Mouse (Mus musculus): ENCODE measurements around the gene Styxl1. TPM values are rescaled to one million over a fixed set of nuclear protein-coding genes. Genes with fewer than 3 reads are reported as not detected.
A peak's percentile ranks its signal among the peaks of the same experiment; 100 is the strongest.

Styxl1 gene
- total RNA-seq, 2 experiments from 2014 or later = not detected

GRCm38 (mm10) chr5:135744742-135745141, 33.4 kb downstream of the Styxl1 start:
- TF ChIP-seq CTCF (conservative IDR thresholded peaks at IDR 0.05) = no peak
- Histone ChIP-seq H3K4me3 (peak overlapping the region; percentile 82), H3K27ac (peak overlapping the region; percentile 76)
- DNase-seq (ENCODE audit: low spot score in 2 of 2) = no peak

GRCm38 (mm10) chr5:135743741-135744609, 34.2 kb downstream of the Styxl1 start, which contains the start of gene Tmem120a:
Gene Tmem120a, minus strand, starts transcription at chr5:135744448.
- Histone ChIP-seq H3K4me3 (peak within 1 kb of the TSS; percentile 82), H3K27ac (peak within 1 kb of the TSS; percentile 76)
- TF ChIP-seq CTCF (conservative IDR thresholded peaks at IDR 0.05) = no peak
- DNase-seq (ENCODE audit: low spot score in 2 of 2) = peak; percentile 93 to 94

GRCm38 (mm10) chr5:135742941-135743740, 35.0 kb downstream of the Styxl1 start:
- H3K4me3 ChIP-seq = peak overlapping the region; percentile 82
- peak overlapping the region; percentile 76; the same call in 1 of the 2 replicates for H3K27ac ChIP-seq
- no peak for DNase-seq (ENCODE audit: low spot score in 2 of 2)
- TF ChIP-seq CTCF (conservative IDR thresholded peaks at IDR 0.05) = no peak

DNA sequence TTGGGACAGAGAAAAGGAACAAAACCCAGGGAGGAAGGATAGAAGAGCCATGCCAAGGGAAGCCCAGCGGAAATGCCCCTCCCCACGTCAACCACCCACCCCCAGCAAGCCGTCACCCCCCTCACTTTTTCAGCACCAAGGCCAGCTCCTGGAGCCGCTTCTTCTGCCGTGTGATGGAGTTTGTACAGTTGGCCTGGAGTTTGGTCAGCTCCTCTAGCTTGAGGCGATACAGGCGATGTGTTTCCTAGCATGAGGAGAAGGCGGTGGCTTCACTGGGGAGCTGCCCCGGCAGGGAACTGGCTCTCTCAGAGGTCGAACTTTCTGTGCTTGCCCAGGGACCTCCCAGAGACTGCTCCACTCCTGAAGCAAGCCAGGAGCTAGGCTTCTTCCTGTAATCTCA, 36.0 kb downstream of the Styxl1 start:
- Histone ChIP-seq H3K27ac (no peak overlapping the region), H3K4me3 (no peak overlapping the region)
- no peak for TF ChIP-seq CTCF (conservative IDR thresholded peaks at IDR 0.05)
- DNase-seq (ENCODE audit: low spot score in 2 of 2) = no peak

DNA sequence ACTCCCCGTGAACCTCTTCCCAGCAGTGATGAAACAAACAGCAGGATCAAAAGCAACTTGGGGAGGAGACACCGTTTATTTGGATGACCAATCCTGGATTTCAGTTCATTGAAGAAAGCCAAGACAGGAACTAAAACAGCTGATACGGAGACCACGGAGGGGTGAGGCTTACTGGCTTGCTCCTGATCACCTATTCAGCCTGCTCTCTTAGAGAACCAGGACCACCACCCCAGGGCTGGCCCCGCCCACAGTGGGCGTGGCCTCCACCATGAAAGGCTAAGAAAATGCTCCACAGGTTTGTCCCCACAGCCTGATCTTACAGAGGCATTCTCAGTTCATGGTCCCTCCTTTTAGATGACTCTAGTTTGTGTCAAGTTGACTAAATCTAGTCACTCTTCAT, 39.9 kb downstream of the Styxl1 start:
- no peak overlapping the region for H3K27ac ChIP-seq
- no peak for TF ChIP-seq CTCF (conservative IDR thresholded peaks at IDR 0.05)
- H3K4me3 ChIP-seq = no peak overlapping the region
- no peak for DNase-seq (ENCODE audit: low spot score in 2 of 2)

- H3K4me3 ChIP-seq = no peak overlapping the region
- no peak overlapping the region for H3K27ac ChIP-seq
- DNase-seq (ENCODE audit: low spot score in 2 of 2) = no peak
- TF ChIP-seq CTCF (conservative IDR thresholded peaks at IDR 0.05) = peak; percentile 74
Measured at GRCm38 (mm10) chr5:135737154-135737553, 41.0 kb downstream of the Styxl1 start.

DNA sequence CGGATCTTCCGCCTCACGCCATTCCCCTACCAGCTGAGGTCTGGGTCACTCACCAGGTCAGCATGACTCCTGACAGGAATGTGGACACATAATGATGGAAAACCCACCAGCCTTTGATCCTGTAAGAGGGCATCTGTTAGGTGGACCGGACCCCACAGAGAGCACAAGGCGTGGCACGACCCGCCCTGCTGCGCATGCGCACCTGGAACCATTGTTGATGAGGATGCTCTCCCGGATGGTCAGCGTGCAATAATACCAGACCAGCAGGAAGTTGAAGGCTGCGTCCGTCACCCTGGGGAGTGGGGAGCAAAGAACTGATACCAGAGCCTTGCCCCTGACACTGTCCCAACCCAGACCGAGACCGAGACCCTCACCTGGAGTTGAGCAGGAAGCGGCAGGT, 41.6 kb downstream of the Styxl1 start:
- no peak for TF ChIP-seq CTCF (conservative IDR thresholded peaks at IDR 0.05)
- no peak overlapping the region for H3K27ac ChIP-seq
- no peak overlapping the region for H3K4me3 ChIP-seq
- DNase-seq (ENCODE audit: low spot score in 2 of 2) = no peak

GRCm38 (mm10) chr5:135735741-135736140, 42.4 kb downstream of the Styxl1 start:
- H3K27ac ChIP-seq = no peak overlapping the region
- no peak for TF ChIP-seq CTCF (conservative IDR thresholded peaks at IDR 0.05)
- no peak for DNase-seq (ENCODE audit: low spot score in 2 of 2)
- no peak overlapping the region for H3K4me3 ChIP-seq

DNA sequence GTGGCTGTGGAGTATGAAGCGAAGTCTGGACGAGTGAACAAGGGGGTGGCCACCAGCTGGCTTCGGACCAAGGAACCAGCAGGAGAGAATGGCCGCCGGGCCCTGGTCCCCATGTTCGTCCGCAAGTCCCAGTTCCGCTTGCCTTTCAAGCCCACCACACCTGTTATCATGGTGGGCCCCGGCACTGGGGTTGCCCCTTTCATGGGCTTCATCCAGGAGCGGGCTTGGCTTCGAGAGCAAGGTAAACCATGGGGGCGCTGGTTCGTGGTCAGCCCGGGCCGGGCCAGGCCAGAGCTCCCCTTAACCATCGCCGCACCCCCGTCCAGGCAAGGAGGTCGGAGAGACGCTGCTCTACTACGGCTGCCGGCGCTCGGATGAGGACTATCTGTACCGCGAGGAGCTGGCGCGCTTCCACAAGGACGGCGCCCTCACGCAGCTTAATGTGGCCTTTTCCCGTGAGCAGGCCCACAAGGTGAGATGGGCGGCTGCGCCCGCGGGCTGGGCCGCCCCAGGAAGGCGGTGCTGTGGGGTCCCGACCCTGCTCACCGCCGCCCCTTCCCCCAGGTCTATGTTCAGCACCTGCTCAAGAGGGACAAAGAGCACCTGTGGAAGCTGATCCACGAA, 44.0 kb downstream of the Styxl1 start:
- TF ChIP-seq CTCF (conservative IDR thresholded peaks at IDR 0.05) = no peak
- Histone ChIP-seq H3K4me3 (no peak overlapping the region), H3K27ac (no peak overlapping the region)
- DNase-seq (ENCODE audit: low spot score in 2 of 2) = no peak

DNA sequence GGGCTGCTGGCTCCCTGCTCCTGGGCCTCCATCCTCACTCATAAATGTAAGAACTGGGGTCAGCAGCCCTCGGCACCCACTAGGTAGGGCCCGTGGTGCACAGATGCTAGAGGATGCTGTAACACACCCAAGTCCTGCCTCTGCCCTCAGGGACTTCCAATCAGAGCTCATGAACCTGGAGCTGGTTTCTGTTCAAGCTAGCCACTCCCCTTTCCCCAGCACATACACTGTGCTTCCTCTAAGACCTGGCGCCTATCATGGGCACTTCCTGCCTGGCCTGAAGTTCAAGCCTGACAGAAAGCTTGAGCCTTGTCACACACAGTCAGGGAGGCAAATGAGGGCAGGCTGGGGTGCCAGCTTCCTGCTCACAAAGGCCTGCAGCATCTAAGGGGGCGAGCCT, 45.1 kb downstream of the Styxl1 start:
- Histone ChIP-seq H3K4me3 (no peak overlapping the region), H3K27ac (no peak overlapping the region)
- no peak for TF ChIP-seq CTCF (conservative IDR thresholded peaks at IDR 0.05)
- no peak for DNase-seq (ENCODE audit: low spot score in 2 of 2)

- DNase-seq (ENCODE audit: low spot score in 2 of 2) = no peak
- no peak for TF ChIP-seq CTCF (conservative IDR thresholded peaks at IDR 0.05)
- H3K4me3 ChIP-seq = no peak overlapping the region
- H3K27ac ChIP-seq = no peak overlapping the region
Measured at GRCm38 (mm10) chr5:135731322-135731721, 46.9 kb downstream of the Styxl1 start.

DNA sequence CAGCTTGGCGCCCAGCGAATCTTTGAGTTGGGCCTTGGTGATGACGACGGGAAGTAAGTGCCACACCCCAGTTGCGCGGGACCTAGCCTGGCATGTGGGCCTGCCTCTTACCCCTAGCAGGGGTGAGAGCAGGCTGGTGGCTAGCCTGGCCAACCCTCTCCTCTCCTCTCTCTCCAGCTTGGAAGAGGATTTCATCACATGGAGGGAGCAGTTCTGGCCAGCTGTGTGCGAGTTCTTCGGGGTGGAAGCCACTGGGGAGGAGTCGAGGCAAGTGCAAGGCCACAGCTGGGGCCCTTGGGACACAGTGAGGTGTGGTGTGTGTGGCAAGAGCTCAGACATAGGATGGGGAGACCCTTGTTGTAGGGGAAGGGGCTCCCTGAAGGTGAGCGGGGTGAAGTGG, 47.3 kb downstream of the Styxl1 start:
- TF ChIP-seq CTCF (conservative IDR thresholded peaks at IDR 0.05) = no peak
- no peak overlapping the region for H3K27ac ChIP-seq

DNA sequence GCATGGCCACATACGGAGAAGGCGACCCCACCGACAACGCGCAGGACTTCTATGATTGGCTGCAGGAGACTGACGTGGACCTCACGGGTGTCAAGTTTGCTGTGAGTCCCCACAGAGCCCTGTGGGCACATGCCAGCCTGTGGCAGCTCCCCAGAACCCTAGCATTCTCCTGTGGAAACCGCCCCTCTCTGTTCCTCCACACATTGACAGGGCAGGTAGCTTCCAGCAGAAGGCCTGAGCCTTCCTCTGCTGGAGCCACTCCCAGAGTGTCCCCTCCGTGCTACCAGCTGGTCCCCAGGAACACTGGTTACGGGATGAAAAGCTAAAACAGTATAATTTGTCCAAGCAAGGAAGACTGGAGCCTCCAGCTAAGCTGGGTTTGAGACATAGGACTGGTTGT, 47.9 kb downstream of the Styxl1 start:
- no peak overlapping the region for H3K27ac ChIP-seq
- TF ChIP-seq CTCF (conservative IDR thresholded peaks at IDR 0.05) = no peak
- no peak for DNase-seq (ENCODE audit: low spot score in 2 of 2)
- H3K4me3 ChIP-seq = no peak overlapping the region

More for the DNA sequence above, 47.3 kb downstream of the Styxl1 start:
- H3K4me3 ChIP-seq = no peak overlapping the region
- no peak for DNase-seq (ENCODE audit: low spot score in 2 of 2)

All from layer of hippocampus, adult 2 months (tissue).